Mouse (Mus musculus): Measurements from ENCODE around the gene Rbm12. TPM values are rescaled to one million over a fixed set of nuclear protein-coding genes. Genes with fewer than 3 reads are reported as not detected.
A peak's percentile ranks its signal among the peaks of the same experiment; 100 is the strongest.

The Rbm12 gene
- polyA plus RNA-seq (2015; fragmentation: Nextera tagmentation; extraction: Ambion mirVana) = 18.4 and 27.0 TPM in 2 replicates

DNA sequence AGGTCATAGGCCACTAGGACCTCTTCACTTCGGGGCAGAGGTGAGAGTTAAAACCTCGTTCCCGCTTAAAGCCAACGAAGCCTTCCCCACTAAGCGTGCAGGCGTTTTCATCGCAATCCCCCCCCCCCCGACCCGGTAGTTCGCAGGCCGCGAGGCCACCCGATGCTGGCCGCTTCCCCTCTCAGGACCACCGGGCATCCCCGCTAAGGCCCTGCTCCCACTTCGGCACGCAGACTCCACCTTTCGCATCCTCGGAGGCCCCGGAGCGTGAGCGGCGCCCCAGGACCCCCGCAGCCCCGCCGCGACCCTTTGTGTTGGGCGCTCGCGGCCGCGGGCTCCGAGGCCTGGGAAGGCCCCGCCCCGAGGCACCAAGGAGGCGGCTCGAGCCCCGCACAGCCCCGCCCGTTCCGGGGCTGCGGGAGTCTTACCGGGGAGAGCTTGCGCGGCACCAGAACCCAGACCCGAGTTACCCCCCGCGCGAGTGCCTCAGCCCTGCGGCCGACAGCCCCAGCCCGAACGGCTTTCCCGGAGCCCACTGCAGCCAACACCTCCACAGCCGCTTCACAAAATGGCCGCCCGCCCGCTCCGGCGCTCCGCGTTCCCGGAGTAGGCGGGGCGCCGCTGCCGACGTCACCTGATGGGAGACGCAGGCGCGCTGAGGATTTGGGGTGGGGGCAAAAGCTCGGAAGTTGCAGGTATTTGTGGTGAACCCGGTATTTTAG, at the start of gene Rbm12, which contains the start of gene Cpne1:
Gene Rbm12, minus strand, starts transcription at position 621 of the 722 bp plus-strand sequence.
Gene Cpne1, minus strand, starts transcription at position 608 of the 722 bp plus-strand sequence.
- under 1% methylated on average over 73 of the region's 74 CpGs for WGBS
- H3K27me3 ChIP-seq (replicated peaks) = no peaks in the 10 kb centered on the region
- H3K4me3 ChIP-seq (replicated peaks) = peak within 1 kb of the TSS; percentile 95
- peaks cover 10% of the 10 kb centered on the region; the same call in 1 of the 2 replicates for H3K4me1 ChIP-seq
- peak within 1 kb of the TSS; percentile 92 for H3K27ac ChIP-seq
- H3K9ac ChIP-seq = peak within 1 kb of the TSS; percentile 96
- H3K9me3 ChIP-seq = no peaks in the 10 kb centered on the region
- H3K4me2 ChIP-seq = peak within 1 kb of the TSS; percentile 72
- no peaks in the 10 kb centered on the region; the same call in 1 of the 2 replicates for H3K36me3 ChIP-seq
- ATAC-seq (ENCODE audit: insufficient read depth, low FRiP score, low read depth) = peak; percentile 90

DNA sequence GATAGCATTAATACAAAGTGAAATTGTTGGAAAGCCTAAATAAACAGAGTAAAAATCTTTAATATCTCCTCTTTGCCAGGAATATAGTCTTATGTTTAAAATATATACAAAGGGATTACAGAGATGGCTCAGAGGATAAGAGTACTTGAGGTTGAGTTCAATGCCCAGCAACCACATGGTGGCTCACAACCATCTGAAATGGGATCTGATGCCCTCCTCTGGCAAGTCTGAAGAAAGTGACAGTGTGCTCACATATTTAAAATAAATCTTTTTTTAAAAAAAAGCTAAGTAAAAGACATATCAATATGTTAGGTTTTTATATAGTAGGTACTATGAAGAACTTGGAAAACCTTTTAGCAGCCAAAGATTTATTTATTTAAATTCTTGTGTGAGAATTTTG, 39.8 kb upstream of the Rbm12 start:
- H3K9ac ChIP-seq = no peak overlapping the region
- no peaks in the 10 kb centered on the region for H3K9me3 ChIP-seq
- H3K27me3 ChIP-seq (replicated peaks) = no peaks in the 10 kb centered on the region
- no peaks in the 10 kb centered on the region for H3K4me1 ChIP-seq
- no peak overlapping the region for H3K27ac ChIP-seq
- H3K36me3 ChIP-seq = peaks cover 39% of the 10 kb centered on the region
- no peak for ATAC-seq (ENCODE audit: insufficient read depth, low FRiP score, low read depth)
- no peak overlapping the region for H3K4me2 ChIP-seq
- H3K4me3 ChIP-seq (replicated peaks) = no peak overlapping the region

DNA sequence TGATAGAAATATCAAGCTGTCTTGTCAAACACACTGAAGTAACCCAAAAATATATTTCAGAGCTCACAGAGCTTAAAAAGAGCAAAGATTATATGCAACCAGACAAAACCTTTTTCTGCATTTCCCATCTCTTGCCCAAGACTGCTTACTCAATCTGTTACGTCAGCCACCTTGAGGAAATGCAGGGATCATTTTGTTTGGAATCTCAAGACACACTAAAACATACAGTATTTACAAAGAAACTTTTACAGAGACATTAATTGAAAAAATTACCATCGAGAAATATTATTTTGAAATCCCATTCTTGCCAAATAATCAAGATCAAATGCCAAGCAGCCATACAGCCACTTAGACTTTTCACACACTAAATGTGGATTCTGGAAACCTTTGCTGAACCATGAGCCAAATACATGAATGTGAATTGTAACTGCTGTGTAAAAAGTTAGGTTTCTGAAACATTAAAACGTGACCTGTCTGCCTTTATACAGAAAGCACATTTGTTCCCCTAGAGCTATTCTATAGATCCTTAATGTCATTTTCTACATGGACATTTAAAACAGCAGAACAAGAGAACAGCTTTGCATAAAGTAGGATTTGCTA, 35.6 kb upstream of the Rbm12 start:
- H3K36me3 ChIP-seq = peaks cover 27% of the 10 kb centered on the region
- H3K27ac ChIP-seq = no peak overlapping the region
- H3K4me1 ChIP-seq = peaks cover 5% of the 10 kb centered on the region; the same call in 1 of the 2 replicates
- no peaks in the 10 kb centered on the region for H3K27me3 ChIP-seq (replicated peaks)
- no peak for ATAC-seq (ENCODE audit: insufficient read depth, low FRiP score, low read depth)
- WGBS = 84% methylated on average over 3 of the region's 3 CpGs
- H3K4me3 ChIP-seq (replicated peaks) = no peak overlapping the region
- H3K9me3 ChIP-seq = no peaks in the 10 kb centered on the region
- no peak overlapping the region for H3K9ac ChIP-seq
- H3K4me2 ChIP-seq = no peak overlapping the region

DNA sequence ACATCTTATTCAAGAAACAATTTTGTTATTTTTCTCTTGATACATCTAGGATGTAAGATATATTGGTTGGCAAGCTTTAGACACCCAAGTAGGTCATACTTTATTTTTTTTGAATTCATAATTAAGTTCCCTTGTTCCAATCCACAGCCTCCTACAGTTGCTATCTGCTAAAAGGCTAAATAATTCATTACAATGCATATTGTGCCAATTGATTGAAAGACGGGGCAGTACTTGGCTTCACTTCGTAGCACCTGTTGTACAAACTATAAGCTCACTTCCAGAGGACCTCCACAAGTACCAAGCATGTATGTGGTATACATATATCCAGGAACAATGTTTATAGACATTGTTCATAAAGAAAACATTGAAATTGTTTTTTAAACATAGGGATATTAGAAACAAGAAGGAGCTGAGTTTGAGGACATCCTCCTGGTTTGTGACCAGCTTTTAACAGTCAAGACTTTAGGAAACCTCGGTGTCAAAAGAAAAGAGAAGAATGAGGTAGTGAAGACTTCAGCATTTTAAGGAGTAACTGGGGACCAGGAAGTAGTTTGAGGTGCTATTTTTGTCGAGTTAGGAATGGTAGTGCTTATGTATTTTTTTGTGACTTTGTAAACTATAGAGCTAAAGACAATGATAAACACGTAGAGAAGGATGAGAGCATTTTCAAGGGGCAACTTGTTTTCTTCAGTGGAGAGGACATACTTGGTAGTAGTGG, 34.7 kb upstream of the Rbm12 start:
- Histone ChIP-seq H3K36me3 (peaks cover 28% of the 10 kb centered on the region), H3K27ac (no peak overlapping the region), H3K9me3 (no peaks in the 10 kb centered on the region), H3K4me2 (no peak overlapping the region), H3K4me3 (replicated peaks) (no peak overlapping the region), H3K4me1 (peaks cover 5% of the 10 kb centered on the region; the same call in 1 of the 2 replicates), H3K27me3 (replicated peaks) (no peaks in the 10 kb centered on the region), H3K9ac (no peak overlapping the region)
- ATAC-seq (ENCODE audit: insufficient read depth, low FRiP score, low read depth) = no peak
- 65% methylated on average over 5 of the region's 5 CpGs for WGBS

DNA sequence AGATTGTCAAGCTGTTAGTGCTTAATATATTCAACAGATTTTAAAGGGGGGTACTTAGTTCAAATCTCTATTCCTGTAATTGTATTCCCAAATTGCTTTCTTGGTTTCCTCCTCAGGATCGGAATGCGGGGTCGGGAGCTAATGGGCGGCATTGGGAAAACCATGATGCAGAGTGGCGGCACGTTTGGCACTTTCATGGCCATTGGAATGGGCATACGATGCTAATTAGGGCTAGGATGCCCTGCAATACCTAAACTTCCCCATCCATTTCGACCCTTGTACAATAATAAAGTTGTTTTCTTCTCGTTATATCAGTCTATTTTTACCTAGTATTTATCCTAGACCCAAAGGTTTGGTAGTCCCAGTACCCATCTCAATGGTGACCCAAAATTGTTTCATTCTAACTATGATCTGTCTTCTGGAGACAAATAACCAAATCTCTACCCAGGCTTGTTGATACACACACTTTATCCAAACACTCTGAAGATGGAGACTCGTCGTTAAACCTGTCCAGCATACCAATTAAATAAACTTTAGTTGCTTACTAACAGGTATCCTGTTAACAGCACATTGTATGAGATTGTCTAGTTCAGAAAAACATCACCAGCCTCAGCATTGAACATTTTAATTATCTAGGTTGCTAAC, 33.8 kb upstream of the Rbm12 start:
- no peak overlapping the region for H3K27ac ChIP-seq
- H3K4me2 ChIP-seq = peak overlapping the region; percentile 86
- H3K9me3 ChIP-seq = no peaks in the 10 kb centered on the region
- H3K27me3 ChIP-seq (replicated peaks) = no peaks in the 10 kb centered on the region
- H3K4me1 ChIP-seq = peaks cover 5% of the 10 kb centered on the region; the same call in 1 of the 2 replicates
- no peak overlapping the region for H3K9ac ChIP-seq
- ATAC-seq (ENCODE audit: insufficient read depth, low FRiP score, low read depth) = no peak
- no peak overlapping the region; the same call in 1 of the 2 replicates for H3K4me3 ChIP-seq (replicated peaks)
- peaks cover 30% of the 10 kb centered on the region for H3K36me3 ChIP-seq
- WGBS = 56% methylated on average over 11 of the region's 11 CpGs

DNA sequence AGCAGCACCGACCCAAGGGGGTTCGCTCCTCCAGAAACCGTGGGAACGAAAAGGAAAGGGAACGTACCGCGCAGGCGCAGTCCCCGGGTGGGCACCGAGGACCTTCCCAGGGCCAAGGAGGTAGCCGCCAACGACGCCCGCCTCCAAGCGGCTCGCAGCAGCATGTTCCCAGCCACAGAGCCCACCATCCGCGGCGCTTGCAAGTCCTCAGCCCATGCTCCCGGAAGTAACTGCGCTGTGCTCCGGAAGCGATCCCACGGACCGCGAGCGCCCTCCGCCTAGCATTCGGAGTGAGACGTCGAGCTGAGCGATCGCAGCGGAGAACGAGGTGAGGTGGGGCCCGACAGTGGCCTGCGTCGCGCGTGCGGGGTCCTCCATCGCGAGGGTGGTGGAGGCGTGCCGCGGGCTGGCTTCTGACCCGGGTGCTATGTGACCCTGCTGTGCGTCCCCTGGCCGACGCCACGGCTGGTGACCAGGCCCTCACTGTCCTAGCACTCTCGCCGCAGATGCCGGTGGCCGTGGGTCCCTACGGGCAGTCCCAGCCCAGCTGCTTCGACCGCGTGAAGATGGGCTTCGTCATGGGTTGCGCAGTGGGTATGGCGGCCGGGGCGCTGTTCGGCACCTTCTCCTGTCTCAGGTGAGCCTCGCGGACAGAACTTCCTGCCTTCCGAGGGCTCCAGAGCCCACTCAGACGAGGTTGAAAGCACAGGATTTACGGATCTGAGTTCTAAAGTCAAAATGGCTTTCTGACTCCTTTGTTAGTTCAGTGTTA, 32.4 kb upstream of the Rbm12 start, which contains the start of the genes Romo1 and Nfs1:
Gene Romo1, plus strand, starts transcription at position 87 of the 772 bp plus-strand sequence.
Gene Nfs1, minus strand, starts transcription at position 234 of the 772 bp plus-strand sequence.
- peak within 1 kb of the TSS; percentile 89 for H3K4me3 ChIP-seq (replicated peaks)
- peak within 1 kb of the TSS; percentile 95 for H3K27ac ChIP-seq
- peaks cover 22% of the 10 kb centered on the region for H3K36me3 ChIP-seq
- WGBS = under 1% methylated on average over 68 of the region's 70 CpGs
- ATAC-seq (ENCODE audit: insufficient read depth, low FRiP score, low read depth) = peak; percentile 94
- H3K4me1 ChIP-seq = peaks cover 5% of the 10 kb centered on the region; the same call in 1 of the 2 replicates
- no peaks in the 10 kb centered on the region for H3K9me3 ChIP-seq
- peak within 1 kb of the TSS; percentile 83 for H3K9ac ChIP-seq
- H3K4me2 ChIP-seq = peak within 1 kb of the TSS; percentile 86
- no peaks in the 10 kb centered on the region for H3K27me3 ChIP-seq (replicated peaks)

DNA sequence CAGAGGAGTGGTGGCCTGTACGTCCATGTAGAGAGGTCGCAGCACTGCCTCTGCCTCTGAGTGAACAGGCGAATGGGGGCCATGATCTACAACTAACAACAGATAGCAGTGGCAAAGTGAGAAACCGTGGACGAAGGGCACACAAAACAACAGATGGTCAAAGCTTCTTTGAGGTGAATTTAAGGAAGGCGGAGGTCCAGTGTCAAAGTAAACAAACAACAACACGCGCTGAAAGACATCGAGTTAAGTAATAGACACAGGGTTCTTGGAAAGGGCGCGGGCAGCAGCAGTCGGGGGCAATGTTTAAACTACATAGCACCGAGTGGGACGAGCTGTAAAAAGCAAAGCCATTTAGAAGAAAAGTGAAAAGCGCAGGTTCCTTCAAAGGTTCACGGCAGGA, 31.6 kb upstream of the Rbm12 start:
- Histone ChIP-seq H3K27me3 (replicated peaks) (no peaks in the 10 kb centered on the region), H3K4me3 (replicated peaks) (peak overlapping the region; percentile 89), H3K36me3 (peaks cover 16% of the 10 kb centered on the region), H3K4me2 (peak overlapping the region; percentile 86), H3K4me1 (peaks cover 5% of the 10 kb centered on the region; the same call in 1 of the 2 replicates), H3K27ac (peak overlapping the region; percentile 95; the same call in 1 of the 2 replicates), H3K9me3 (no peaks in the 10 kb centered on the region), H3K9ac (peak overlapping the region; percentile 83)
- 2% methylated on average over 16 of the region's 16 CpGs for WGBS
- no peak for ATAC-seq (ENCODE audit: insufficient read depth, low FRiP score, low read depth)

DNA sequence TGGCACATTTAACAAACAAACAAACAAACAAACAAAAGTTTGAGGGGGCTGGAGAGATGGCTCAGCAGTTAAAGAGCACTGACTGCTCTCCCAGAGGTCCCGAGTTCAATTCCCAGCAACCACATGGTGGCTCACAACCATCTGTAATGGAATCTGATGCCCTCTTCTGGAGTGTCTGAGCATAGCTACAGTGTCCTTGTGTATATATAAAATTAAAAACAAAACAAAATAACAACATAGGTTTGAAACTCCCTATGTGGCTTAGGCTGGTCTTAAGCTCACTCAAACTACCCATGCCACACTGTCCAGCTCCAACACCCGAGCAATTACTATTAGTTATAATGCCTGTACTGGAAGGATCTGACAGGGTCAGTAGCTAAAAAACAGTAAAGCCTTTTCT, 31.0 kb upstream of the Rbm12 start:
- H3K27me3 ChIP-seq (replicated peaks) = no peaks in the 10 kb centered on the region
- peaks cover 5% of the 10 kb centered on the region; the same call in 1 of the 2 replicates for H3K4me1 ChIP-seq
- peaks cover 12% of the 10 kb centered on the region for H3K36me3 ChIP-seq
- 74% methylated on average over 2 of the region's 2 CpGs for WGBS
- peak overlapping the region; percentile 86 for H3K4me2 ChIP-seq
- H3K9me3 ChIP-seq = no peaks in the 10 kb centered on the region
- no peak overlapping the region for H3K9ac ChIP-seq
- peak overlapping the region; percentile 89 for H3K4me3 ChIP-seq (replicated peaks)
- H3K27ac ChIP-seq = no peak overlapping the region
- ATAC-seq (ENCODE audit: insufficient read depth, low FRiP score, low read depth) = no peak

DNA sequence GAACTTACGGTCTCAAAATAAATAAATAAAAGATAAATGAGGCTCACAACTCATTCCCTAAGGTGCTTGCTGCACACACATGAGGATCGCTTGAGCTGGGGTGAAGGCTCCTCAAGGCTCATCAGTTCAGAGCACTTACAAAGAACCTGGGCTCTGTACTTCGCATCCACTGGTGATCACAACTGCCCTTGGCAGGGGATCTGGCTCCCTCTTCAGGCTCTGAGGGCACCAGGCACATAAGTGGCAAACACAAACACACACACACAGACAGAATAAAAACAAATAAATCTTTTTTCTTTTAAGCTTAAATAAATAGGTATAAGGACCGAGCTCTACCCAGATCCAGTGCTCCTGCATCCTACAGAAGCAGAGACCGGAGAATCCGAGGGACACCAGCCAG, 23.9 kb upstream of the Rbm12 start:
- Histone ChIP-seq H3K4me2 (no peak overlapping the region), H3K9me3 (no peaks in the 10 kb centered on the region), H3K36me3 (peaks cover 4% of the 10 kb centered on the region; the same call in 1 of the 2 replicates)

DNA sequence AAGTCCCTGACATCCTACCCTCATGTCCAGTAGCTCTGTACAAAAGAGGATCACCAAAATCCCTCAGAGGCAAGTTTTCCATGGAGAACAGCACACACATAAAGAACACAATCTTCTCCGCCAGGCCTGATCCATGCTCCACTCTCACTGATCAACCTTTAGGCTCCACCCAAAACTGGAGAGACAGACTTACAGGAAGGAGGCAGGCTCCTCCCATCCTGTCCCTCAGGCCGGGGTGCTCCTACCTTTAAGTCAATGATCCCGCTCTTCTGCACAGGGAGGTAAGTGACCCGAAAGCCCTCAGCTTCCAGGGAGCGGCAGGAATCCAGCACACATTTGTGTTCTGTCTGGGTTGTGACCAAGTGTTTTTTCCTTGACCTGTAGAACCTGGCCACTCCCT, 22.4 kb upstream of the Rbm12 start:
- no peak overlapping the region for H3K9ac ChIP-seq
- H3K36me3 ChIP-seq = peaks cover 4% of the 10 kb centered on the region; the same call in 1 of the 2 replicates
- 79% methylated on average over 5 of the region's 5 CpGs for WGBS
- no peak overlapping the region for H3K4me2 ChIP-seq
- H3K27me3 ChIP-seq (replicated peaks) = no peaks in the 10 kb centered on the region
- H3K9me3 ChIP-seq = no peaks in the 10 kb centered on the region
- H3K4me3 ChIP-seq (replicated peaks) = no peak overlapping the region
- no peaks in the 10 kb centered on the region for H3K4me1 ChIP-seq
- no peak overlapping the region for H3K27ac ChIP-seq
- ATAC-seq (ENCODE audit: insufficient read depth, low FRiP score, low read depth) = no peak

More for the DNA sequence above, 23.9 kb upstream of the Rbm12 start:
- Histone ChIP-seq H3K27ac (no peak overlapping the region), H3K9ac (no peak overlapping the region), H3K4me3 (replicated peaks) (no peak overlapping the region), H3K4me1 (no peaks in the 10 kb centered on the region), H3K27me3 (replicated peaks) (no peaks in the 10 kb centered on the region)
- WGBS = 80% methylated on average over 6 of the region's 6 CpGs
- ATAC-seq (ENCODE audit: insufficient read depth, low FRiP score, low read depth) = no peak

DNA sequence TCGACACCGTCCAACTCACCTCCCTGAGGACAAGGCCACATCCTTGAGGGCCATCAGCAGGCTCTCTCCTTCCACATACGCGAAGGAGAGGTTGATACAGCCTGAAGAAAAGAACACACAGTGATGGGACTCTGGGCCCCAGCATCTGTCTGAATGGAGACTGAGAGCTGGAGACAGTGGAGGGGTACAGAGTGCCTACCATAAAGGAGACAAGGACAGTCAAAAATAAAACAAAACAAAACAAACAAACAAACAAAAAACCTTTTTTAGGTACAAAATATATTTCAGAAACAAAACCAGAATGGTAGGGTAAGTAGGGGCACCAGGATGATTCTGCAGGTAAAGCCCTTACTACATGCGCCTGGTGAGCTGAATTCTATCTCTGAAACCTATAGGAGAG, 15.2 kb upstream of the Rbm12 start, which contains the start of gene Gm28036:
Gene Gm28036, minus strand, starts transcription at position 101 of the 400 bp plus-strand sequence.
- H3K27me3 ChIP-seq (replicated peaks) = no peaks in the 10 kb centered on the region
- peaks cover 8% of the 10 kb centered on the region; the same call in 1 of the 2 replicates for H3K36me3 ChIP-seq
- H3K9ac ChIP-seq = no peak within 1 kb of the TSS
- no peak within 1 kb of the TSS for H3K27ac ChIP-seq
- H3K4me1 ChIP-seq = no peaks in the 10 kb centered on the region
- no peak within 1 kb of the TSS for H3K4me2 ChIP-seq
- no peak for ATAC-seq (ENCODE audit: insufficient read depth, low FRiP score, low read depth)
- WGBS = 95% methylated on average over 5 of the region's 5 CpGs
- no peak within 1 kb of the TSS for H3K4me3 ChIP-seq (replicated peaks)
- H3K9me3 ChIP-seq = no peaks in the 10 kb centered on the region

All from stomach, embryonic 15.5 days (tissue).